ENCODE assay signal across 28 mouse cellular contexts in the genomic region with DNA sequence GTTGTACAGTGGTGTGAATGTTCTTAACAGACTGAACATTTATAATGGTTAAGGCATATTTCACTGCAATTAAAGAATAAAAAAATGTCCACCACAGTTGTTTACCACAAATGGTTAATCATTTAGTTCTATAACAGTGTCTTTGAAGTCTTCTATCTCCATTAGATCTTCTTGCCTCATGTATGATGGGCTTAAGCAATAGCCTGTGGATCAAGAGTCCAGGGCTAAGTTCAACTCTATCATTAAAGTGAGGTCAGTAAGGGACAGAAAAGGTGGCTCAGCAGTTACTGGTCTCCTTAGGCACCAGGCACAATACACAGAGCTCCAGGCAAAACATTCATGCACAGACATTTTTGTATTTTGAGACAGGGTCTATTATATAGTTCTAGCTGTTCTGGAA. TPM values are rescaled to one million over a fixed set of nuclear protein-coding genes. Genes with fewer than 3 reads are reported as not detected.
DNase-seq lines count a peak whose midpoint lies in the region; ATAC-seq and TF ChIP-seq lines count a peak whose summit lies in the region.
"Had no signal": no experiment of that assay in that cellular context is flagged by ENCODE, and none has a peak within 500 bp of the region (broad histone marks: within the 10 kb centered on the region; RNA-seq: fewer than 3 reads in every experiment).

No protein-coding gene starts in this region.

- H3K9ac ChIP-seq in kidney, postnatal 0 days (ENCODE audit: low read depth, low read length), result no peak overlapping the region
- H3K9ac ChIP-seq in kidney, embryonic 15.5 days, result no peak overlapping the region
- H3K9ac ChIP-seq in intestine, embryonic 15.5 days, result no peak overlapping the region
- H3K9ac ChIP-seq in intestine, embryonic 16.5 days (ENCODE audit: low read depth, low read length), result no peak overlapping the region
- H3K9ac ChIP-seq: forebrain, embryonic 13.5 days; heart, embryonic 13.5 days; hindbrain, embryonic 15.5 days had no signal

- 0 out of 2 replicates have a peak, but pooled peaks have one; percentile 52 for ATAC-seq in kidney, postnatal 0 days (replicated peaks; ENCODE audit: low FRiP score, low read depth)
- no peak for ATAC-seq in kidney, embryonic 15.5 days (replicated peaks; ENCODE audit: low FRiP score)
- ATAC-seq in intestine, embryonic 15.5 days, result peak; percentile 70
- peak; percentile 81; the same call in 1 of the 2 replicates for ATAC-seq in intestine, embryonic 16.5 days
- ATAC-seq: CD4-positive, CD25-positive, alpha-beta regulatory T cell, adult 4 months; forebrain, embryonic 13.5 days; forebrain, embryonic 16.5 days had no signal

- no peak overlapping the region for H3K4me2 ChIP-seq in kidney, postnatal 0 days (ENCODE audit: low read length)
- H3K4me2 ChIP-seq in kidney, embryonic 15.5 days, result no peak overlapping the region
- no peak overlapping the region for H3K4me2 ChIP-seq in intestine, embryonic 15.5 days (replicated peaks)
- H3K4me2 ChIP-seq in intestine, embryonic 16.5 days (ENCODE audit: low read depth, low read length), result no peak overlapping the region
- H3K4me2 ChIP-seq: forebrain, embryonic 13.5 days; heart, embryonic 13.5 days; hindbrain, embryonic 15.5 days had no signal

- no peaks in the 10 kb centered on the region for H3K4me1 ChIP-seq in kidney, postnatal 0 days (replicated peaks; ENCODE audit: insufficient read depth, low read length)
- no peaks in the 10 kb centered on the region for H3K4me1 ChIP-seq in kidney, embryonic 15.5 days
- no peaks in the 10 kb centered on the region for H3K4me1 ChIP-seq in intestine, embryonic 15.5 days (replicated peaks)
- peaks cover 3% of the 10 kb centered on the region; the same call in 1 of the 2 replicates for H3K4me1 ChIP-seq in intestine, embryonic 16.5 days (ENCODE audit: control insufficient read depth, insufficient read depth, low read length)
- H3K4me1 ChIP-seq: forebrain, embryonic 10.5 days; forebrain, embryonic 13.5 days; heart, embryonic 10.5 days; heart, embryonic 13.5 days; hindbrain, embryonic 15.5 days had no signal

- H3K36me3 ChIP-seq in kidney, postnatal 0 days (ENCODE audit: insufficient read depth, low read length), result no peaks in the 10 kb centered on the region
- H3K36me3 ChIP-seq in kidney, embryonic 15.5 days, result no peaks in the 10 kb centered on the region
- H3K36me3 ChIP-seq in intestine, embryonic 15.5 days, result no peaks in the 10 kb centered on the region
- no peaks in the 10 kb centered on the region for H3K36me3 ChIP-seq in intestine, embryonic 16.5 days (ENCODE audit: control insufficient read depth, insufficient read depth, low read length)
- H3K36me3 ChIP-seq: forebrain, embryonic 10.5 days; heart, embryonic 10.5 days; heart, embryonic 13.5 days; hindbrain, embryonic 15.5 days had no signal

- H3K27ac ChIP-seq in kidney, postnatal 0 days, result no peak overlapping the region
- H3K27ac ChIP-seq in kidney, embryonic 15.5 days, result no peak overlapping the region
- H3K27ac ChIP-seq in intestine, embryonic 15.5 days, result no peak overlapping the region
- no peak overlapping the region for H3K27ac ChIP-seq in intestine, embryonic 16.5 days (ENCODE audit: low read length)
- H3K27ac ChIP-seq: forebrain, embryonic 10.5 days; forebrain, embryonic 13.5 days; heart, adult 2 months; heart, embryonic 10.5 days; heart, embryonic 13.5 days; hindbrain, embryonic 15.5 days had no signal

- no peak overlapping the region for H3K4me3 ChIP-seq in kidney, postnatal 0 days (replicated peaks; ENCODE audit: low read depth, low read length)
- no peak overlapping the region for H3K4me3 ChIP-seq in kidney, embryonic 15.5 days (replicated peaks)
- H3K4me3 ChIP-seq in intestine, embryonic 15.5 days (replicated peaks), result no peak overlapping the region
- no peak overlapping the region for H3K4me3 ChIP-seq in intestine, embryonic 16.5 days (ENCODE audit: low read length)
- H3K4me3 ChIP-seq: forebrain, embryonic 10.5 days; forebrain, embryonic 13.5 days; heart, adult 2 months; heart, embryonic 10.5 days; heart, embryonic 13.5 days; hindbrain, embryonic 15.5 days had no signal

- no peak for DNase-seq in kidney, postnatal 0 days (ENCODE audit: low spot score)
- peak; percentile 31 for DNase-seq in yolk sac, embryonic 10.5 days (ENCODE audit: low spot score)
- no peak for DNase-seq in lung, postnatal 36 days
- DNase-seq: adrenal gland, adult 8-10 months; adrenal gland, postnatal 25 days; cerebellum, adult 11-12 months; cerebellum, adult 8-10 months; cerebellum, postnatal 10 days; cerebellum, postnatal 36 days; gastrocnemius, postnatal 10 days; gastrocnemius, postnatal 36 days; heart, adult 2 months; heart, postnatal 14 days; heart, postnatal 4 days had no signal

- no peaks in the 10 kb centered on the region for H3K9me3 ChIP-seq in kidney, postnatal 0 days (replicated peaks; ENCODE audit: low read length)
- H3K9me3 ChIP-seq in kidney, embryonic 15.5 days (replicated peaks), result no peaks in the 10 kb centered on the region; the same call in 1 of the 2 replicates
- H3K9me3 ChIP-seq in intestine, embryonic 15.5 days, result no peaks in the 10 kb centered on the region
- no peaks in the 10 kb centered on the region for H3K9me3 ChIP-seq in intestine, embryonic 16.5 days (ENCODE audit: control insufficient read depth, low read length)
- H3K9me3 ChIP-seq: forebrain, embryonic 13.5 days; heart, embryonic 10.5 days; heart, embryonic 13.5 days; hindbrain, embryonic 15.5 days had no signal

- no peak for TF ChIP-seq CTCF in kidney, postnatal 0 days (IDR thresholded peaks at IDR 0.05; ENCODE audit: low read depth)

- H3K27me3 ChIP-seq in kidney, postnatal 0 days (ENCODE audit: insufficient read depth, low read length), result no peaks in the 10 kb centered on the region
- H3K27me3 ChIP-seq in kidney, embryonic 15.5 days, result no peaks in the 10 kb centered on the region
- H3K27me3 ChIP-seq in intestine, embryonic 15.5 days (replicated peaks), result no peaks in the 10 kb centered on the region
- no peaks in the 10 kb centered on the region for H3K27me3 ChIP-seq in intestine, embryonic 16.5 days (replicated peaks; ENCODE audit: control insufficient read depth, insufficient read depth, low read length)
- H3K27me3 ChIP-seq: forebrain, embryonic 13.5 days; heart, embryonic 13.5 days; hindbrain, embryonic 15.5 days had no signal

RNA-seq across cellular contexts. Expression of a gene that starts 9.8 kb away (rescaled TPM):
- 209 and 218 TPM in 2 replicates for polyA plus RNA-seq in kidney, postnatal 0 days (2015; fragmentation: Nextera tagmentation; extraction: Ambion mirVana)
- 167 and 186 TPM in 2 replicates for polyA plus RNA-seq in kidney, embryonic 15.5 days (2015; fragmentation: Nextera tagmentation; extraction: Ambion mirVana)
- polyA plus RNA-seq in intestine, embryonic 15.5 days (2015; fragmentation: Nextera tagmentation; extraction: Ambion mirVana), result 206 and 240 TPM in 2 replicates
- 194 and 204 TPM in 2 replicates for polyA plus RNA-seq in intestine, embryonic 16.5 days (2015; fragmentation: Nextera tagmentation; extraction: Ambion mirVana)

RNA-seq across cellular contexts. Expression of a gene that starts 18.8 kb away (rescaled TPM):
- polyA plus RNA-seq in kidney, postnatal 0 days (2015; fragmentation: Nextera tagmentation; extraction: Ambion mirVana), result not detected in 2 replicates
- polyA plus RNA-seq in kidney, embryonic 15.5 days (2015; fragmentation: Nextera tagmentation; extraction: Ambion mirVana), result not detected in 2 replicates
- not detected in 2 replicates for polyA plus RNA-seq in intestine, embryonic 15.5 days (2015; fragmentation: Nextera tagmentation; extraction: Ambion mirVana)
- not detected in 2 replicates for polyA plus RNA-seq in intestine, embryonic 16.5 days (2015; fragmentation: Nextera tagmentation; extraction: Ambion mirVana)
- polyA plus RNA-seq: CD4-positive, CD25-positive, alpha-beta regulatory T cell, adult 4 months; cortical plate, adult 2 months; embryonic facial prominence, embryonic 14.5 days; forebrain, embryonic 10.5 days; heart, embryonic 10.5 days; heart, embryonic 13.5 days; heart, embryonic 16.5 days; hindbrain, embryonic 11.5 days had no signal
